Mouse (Mus musculus) forebrain, embryonic 13.5 days (tissue): ENCODE measurements around the gene Spata31d1b. TPM values are rescaled to one million over a fixed set of nuclear protein-coding genes. Genes with fewer than 3 reads are reported as not detected.
A peak's percentile ranks its signal among the peaks of the same experiment; 100 is the strongest.
"Not testable (repeated sequence)": the region's sequence is repeated elsewhere in the genome, so short reads cannot be mapped to it uniquely, and the experiment has no call there.

Source experiments
- ATAC-seq: fragments of 200-750 bp; cut with Nextera tagmentation; 2 replicates; pipeline ENCODE4 v1.8.0; 2017
- H3K27ac ChIP-seq: fragments of 300-500 bp; sonication (generic); 2 replicates; pipeline ENCODE4 v1.5.1; 2015; ENCODE audit warnings: inconsistent platforms, mild to moderate bottlenecking, moderate library complexity
- H3K27me3 ChIP-seq: fragments of 300-500 bp; sonication (generic); 2 replicates; pipeline ENCODE4 v1.6.1; 2015; ENCODE audit warnings: mild to moderate bottlenecking, inconsistent platforms
- H3K36me3 ChIP-seq: fragments of 300-500 bp; sonication (generic); 2 replicates; pipeline ENCODE4 v1.6.1; 2015; ENCODE audit warnings: mild to moderate bottlenecking, inconsistent platforms; ENCODE audit not compliant: poor library complexity, severe bottlenecking
- H3K4me1 ChIP-seq: fragments of 300-500 bp; sonication (generic); 2 replicates; pipeline ENCODE4 v1.6.1; 2015; ENCODE audit warnings: inconsistent platforms
- H3K4me2 ChIP-seq: fragments of 300-500 bp; sonication (generic); 2 replicates; pipeline ENCODE4 v1.6.1; 2015; ENCODE audit warnings: inconsistent platforms, mild to moderate bottlenecking, moderate library complexity
- H3K4me3 ChIP-seq: fragments of 300-500 bp; sonication (generic); 2 replicates; pipeline ENCODE4 v1.5.1; 2015; ENCODE audit warnings: mild to moderate bottlenecking, inconsistent platforms
- H3K9ac ChIP-seq: fragments of 300-500 bp; sonication (generic); 2 replicates; pipeline ENCODE4 v1.6.1; 2015; ENCODE audit warnings: mild to moderate bottlenecking, inconsistent platforms
- H3K9me3 ChIP-seq: fragments of 300-500 bp; sonication (generic); replicated peaks from 2 replicates; pipeline ENCODE4 v1.6.1; 2016; ENCODE audit warnings: inconsistent platforms
- WGBS: fragments of 180-500 bp; shearing (Covaris S2); methylation state at CpG from one replicate; pipeline ENCODE4 v1.1.7; 2015; 5-methylcytosine and 5-hydroxymethylcytosine counted together
- polyA plus RNA-seq: library from polyadenylated mRNA; unstranded; fragments of >200 nt; fragmentation: Nextera tagmentation; extraction: Ambion mirVana; gene quantifications from 2 replicates; pipeline ENCODE4 v1.2.1, GENCODE M21; 2015

Gene Spata31d1b
- polyA plus RNA-seq, 1 experiment from 2014 or later, result not detected

DNA sequence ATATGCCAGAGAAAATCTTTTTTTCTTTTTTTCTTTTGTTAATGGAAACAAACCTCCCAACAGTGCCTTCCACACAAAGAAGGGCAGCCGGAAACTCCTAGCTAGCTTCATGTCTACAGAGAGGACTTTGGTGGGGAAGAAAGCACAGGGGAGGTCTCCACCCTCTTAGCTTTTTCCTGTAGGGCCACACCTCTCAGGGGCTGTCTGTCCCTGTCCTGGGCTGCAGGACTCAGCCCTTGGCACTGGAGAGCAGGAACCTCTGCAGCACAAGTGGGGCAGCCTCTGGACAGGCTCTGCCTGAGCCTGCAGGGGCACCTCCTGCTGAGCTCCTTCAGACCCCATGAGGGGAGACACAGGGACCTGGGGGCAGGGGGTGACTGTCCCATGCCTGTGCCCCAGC lies 11.9 kb upstream of the Spata31d1b start:
- H3K4me3 ChIP-seq, H3K36me3 ChIP-seq, H3K4me1 ChIP-seq, H3K27me3 ChIP-seq, H3K9me3 ChIP-seq, H3K4me2 ChIP-seq, H3K27ac ChIP-seq, ATAC-seq, H3K9ac ChIP-seq: not testable (repeated sequence)
- WGBS, result 58% methylated on average over 1 of the region's 1 CpGs

DNA sequence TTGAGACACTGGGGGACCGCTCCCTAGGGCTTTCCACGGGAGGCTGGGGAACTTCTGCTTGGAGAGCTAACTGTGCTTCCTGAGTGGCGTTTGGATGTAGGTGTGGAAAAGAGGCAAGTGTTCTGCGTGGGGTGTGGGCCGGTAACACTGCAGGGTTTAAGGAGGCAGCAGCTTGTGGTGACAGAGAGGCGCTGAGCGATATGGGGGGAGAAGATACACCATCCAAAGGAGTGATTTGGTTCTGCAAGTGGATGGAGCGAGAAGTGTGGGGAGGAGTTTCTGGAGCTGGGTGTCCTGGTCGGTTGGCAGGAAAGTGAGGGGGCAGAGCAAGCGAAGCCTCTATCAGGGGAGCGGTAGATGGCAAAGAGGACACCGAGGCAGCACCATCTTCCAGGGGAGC lies 8.6 kb upstream of the Spata31d1b start:
- no peak overlapping the region for H3K4me3 ChIP-seq
- no peak overlapping the region for H3K27ac ChIP-seq
- H3K9me3 ChIP-seq, result no peaks in the 10 kb centered on the region
- no peaks in the 10 kb centered on the region for H3K36me3 ChIP-seq
- no peaks in the 10 kb centered on the region for H3K4me1 ChIP-seq
- H3K9ac ChIP-seq, result no peak overlapping the region
- no peak overlapping the region for H3K4me2 ChIP-seq
- no peaks in the 10 kb centered on the region for H3K27me3 ChIP-seq
- 86% methylated on average over 12 of the region's 12 CpGs for WGBS
- ATAC-seq, result no peak

DNA sequence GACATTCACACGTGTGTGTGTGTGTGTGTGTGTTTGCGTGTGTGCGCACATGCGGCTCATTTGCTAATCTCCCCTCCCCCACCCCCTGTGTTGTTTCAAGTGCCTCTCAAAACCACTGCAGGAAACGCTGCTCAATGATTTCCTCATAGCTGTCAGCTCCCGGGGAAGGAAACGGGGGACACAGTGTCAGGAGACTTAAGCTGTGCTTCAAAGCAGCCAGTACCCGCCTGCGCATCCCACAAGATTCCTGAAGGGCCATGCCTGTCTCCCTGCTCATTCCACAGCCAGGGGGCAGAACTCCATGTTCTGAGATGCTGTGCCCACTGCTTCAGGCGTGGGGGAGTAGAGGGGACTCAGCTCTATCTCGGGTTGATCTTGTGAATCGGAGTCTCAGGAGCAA lies 7.5 kb upstream of the Spata31d1b start:
- peak overlapping the region; percentile 26; the same call in 1 of the 2 replicates for H3K9ac ChIP-seq
- H3K4me3 ChIP-seq, result no peak overlapping the region
- no peaks in the 10 kb centered on the region for H3K9me3 ChIP-seq
- no peaks in the 10 kb centered on the region for H3K36me3 ChIP-seq
- 58% methylated on average over 12 of the region's 12 CpGs for WGBS
- no peak overlapping the region for H3K4me2 ChIP-seq
- H3K4me1 ChIP-seq, result no peaks in the 10 kb centered on the region
- peak; percentile 19; the same call in 1 of the 2 replicates for ATAC-seq
- peak overlapping the region; percentile 6; the same call in 1 of the 2 replicates for H3K27ac ChIP-seq
- H3K27me3 ChIP-seq, result no peaks in the 10 kb centered on the region

DNA sequence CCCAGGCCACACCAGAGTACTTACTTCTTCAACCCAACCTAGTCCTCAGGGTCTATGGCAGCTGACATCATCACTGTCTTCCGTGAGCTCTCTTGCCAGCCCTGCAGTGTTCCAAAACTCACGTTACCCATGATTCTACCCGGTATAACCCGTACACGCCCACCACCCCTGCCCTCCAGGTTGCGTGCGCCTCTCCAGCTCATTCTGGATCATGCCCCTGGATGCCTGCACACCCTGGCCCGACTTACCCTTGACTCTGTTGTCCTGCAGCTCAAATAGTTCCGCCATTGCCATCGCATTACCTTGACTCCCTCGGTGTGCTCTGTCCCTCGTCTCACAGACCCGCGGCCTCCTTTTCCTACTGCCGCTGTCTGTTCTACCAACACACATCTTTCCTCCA lies 1.9 kb upstream of the Spata31d1b start, which contains the start of gene Spata31d1a:
Gene Spata31d1a (minus strand): TSS at position 101 of the 400 bp plus-strand sequence.
- ATAC-seq, result no peak
- no peaks in the 10 kb centered on the region for H3K4me1 ChIP-seq

DNA sequence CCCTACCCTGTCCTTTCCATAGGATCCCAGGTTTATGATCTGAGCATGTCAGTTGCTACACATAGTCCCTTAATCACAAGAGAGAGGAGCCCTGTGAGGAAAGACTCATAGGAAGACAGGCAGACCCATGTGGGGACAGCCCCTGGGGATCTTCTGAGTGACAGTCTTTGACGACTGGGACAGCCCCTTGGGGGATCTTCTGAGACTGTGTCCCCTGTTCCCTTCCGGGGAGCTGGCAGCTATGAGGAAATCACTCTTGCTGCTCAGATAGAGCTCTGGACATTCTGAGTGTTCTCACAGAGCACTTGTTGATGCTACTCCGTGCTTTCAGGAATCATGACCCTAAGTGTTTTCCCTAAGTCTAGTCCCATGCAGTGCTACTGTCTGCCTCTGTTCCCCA lies 1.6 kb downstream of the Spata31d1b start:
- Histone ChIP-seq H3K4me2 (no peak overlapping the region), H3K27ac (no peak overlapping the region), H3K4me3 (no peak overlapping the region), H3K9ac (no peak overlapping the region), H3K4me1 (no peaks in the 10 kb centered on the region), H3K9me3 (no peaks in the 10 kb centered on the region), H3K27me3 (no peaks in the 10 kb centered on the region), H3K36me3 (no peaks in the 10 kb centered on the region)
- ATAC-seq, result no peak
- 53% methylated on average over 3 of the region's 3 CpGs for WGBS

More for the DNA sequence above, 1.9 kb upstream of the Spata31d1b start, which contains the start of gene Spata31d1a:
- no peak within 1 kb of the TSS for H3K27ac ChIP-seq
- H3K36me3 ChIP-seq, result no peaks in the 10 kb centered on the region
- H3K4me2 ChIP-seq, result no peak within 1 kb of the TSS
- no peaks in the 10 kb centered on the region for H3K9me3 ChIP-seq
- no peak within 1 kb of the TSS for H3K9ac ChIP-seq
- 93% methylated on average over 15 of the region's 15 CpGs for WGBS
- H3K4me3 ChIP-seq, result no peak within 1 kb of the TSS
- H3K27me3 ChIP-seq, result no peaks in the 10 kb centered on the region

DNA sequence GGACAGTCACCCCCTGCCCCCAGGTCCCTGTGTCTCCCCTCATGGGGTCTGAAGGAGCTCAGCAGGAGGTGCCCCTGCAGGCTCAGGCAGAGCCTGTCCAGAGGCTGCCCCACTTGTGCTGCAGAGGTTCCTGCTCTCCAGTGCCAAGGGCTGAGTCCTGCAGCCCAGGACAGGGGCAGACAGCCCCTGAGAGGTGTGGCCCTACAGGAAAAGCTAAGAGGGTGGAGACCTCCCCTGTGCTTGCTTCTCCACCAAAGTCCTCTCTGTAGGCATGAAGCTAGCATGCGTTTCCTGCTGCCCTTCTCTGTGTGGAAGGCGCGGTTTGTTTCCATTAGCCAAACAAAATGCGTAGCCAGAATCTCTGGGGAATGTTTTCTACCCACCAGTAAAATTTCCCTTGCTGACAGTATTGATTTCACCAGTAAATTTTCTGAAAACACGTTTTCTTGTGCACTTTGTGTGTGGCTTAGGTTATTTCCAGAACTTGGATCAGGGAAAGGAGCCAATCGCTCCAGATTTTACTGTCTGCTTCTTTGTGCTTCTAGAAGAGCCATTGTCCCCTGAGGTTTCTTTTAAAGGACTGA lies 6.9 kb downstream of the Spata31d1b start:
- not testable (repeated sequence) for H3K4me1 ChIP-seq, H3K36me3 ChIP-seq, H3K9ac ChIP-seq, H3K4me3 ChIP-seq, H3K4me2 ChIP-seq, ATAC-seq, H3K27me3 ChIP-seq, H3K27ac ChIP-seq, H3K9me3 ChIP-seq
- WGBS, result 53% methylated on average over 6 of the region's 6 CpGs

DNA sequence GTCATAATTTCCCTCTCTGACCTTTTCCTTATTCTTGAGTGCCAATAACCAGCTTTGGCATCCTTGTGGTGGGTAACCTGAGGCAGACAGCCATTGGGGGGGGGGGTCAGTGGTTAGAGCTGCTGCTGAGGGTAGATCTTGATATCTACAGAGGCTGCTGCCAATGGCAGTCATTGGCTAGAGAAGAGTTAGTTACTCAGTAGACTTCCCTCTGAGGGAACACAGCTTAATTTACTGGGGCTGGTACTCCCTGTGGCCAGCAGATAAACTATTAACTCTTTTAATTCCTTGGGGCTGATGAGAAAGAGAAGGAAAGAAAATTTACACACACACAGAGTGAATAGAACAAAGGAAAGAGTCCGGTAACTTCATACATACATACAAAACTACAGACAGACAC lies 7.4 kb downstream of the Spata31d1b start:
- no peaks in the 10 kb centered on the region for H3K27me3 ChIP-seq
- H3K9me3 ChIP-seq, result no peaks in the 10 kb centered on the region
- H3K4me1 ChIP-seq, result no peaks in the 10 kb centered on the region
- H3K9ac ChIP-seq, result no peak overlapping the region
- H3K4me3 ChIP-seq, result no peak overlapping the region
- WGBS, result 90% methylated on average over 1 of the region's 1 CpGs
- H3K27ac ChIP-seq, result no peak overlapping the region
- no peak for ATAC-seq
- no peaks in the 10 kb centered on the region for H3K36me3 ChIP-seq
- H3K4me2 ChIP-seq, result no peak overlapping the region

DNA sequence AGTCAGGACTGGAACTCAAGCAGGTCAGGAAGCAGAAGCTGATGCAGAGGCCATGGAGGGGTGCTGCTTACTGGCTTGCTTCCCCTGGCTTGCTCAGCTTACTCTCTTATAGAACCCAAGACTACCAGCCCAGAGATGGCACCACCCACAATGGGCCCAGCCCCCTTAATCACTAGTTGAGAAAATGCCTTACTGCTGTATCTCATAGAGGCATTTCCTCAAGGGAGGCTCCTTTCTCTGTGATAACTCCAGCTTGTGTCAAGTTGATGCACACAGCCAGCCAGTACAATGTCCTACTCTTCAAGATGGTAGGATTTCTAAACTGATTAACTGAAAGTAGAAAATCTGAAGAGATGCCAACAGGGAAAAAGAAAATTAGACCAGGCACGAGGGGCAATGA lies 10.0 kb downstream of the Spata31d1b start:
- not testable (repeated sequence) for ATAC-seq, H3K36me3 ChIP-seq, H3K4me3 ChIP-seq, H3K4me2 ChIP-seq, H3K27ac ChIP-seq, H3K4me1 ChIP-seq, H3K9ac ChIP-seq, H3K27me3 ChIP-seq, H3K9me3 ChIP-seq
- WGBS, result 71% methylated on average over 1 of the region's 1 CpGs

DNA sequence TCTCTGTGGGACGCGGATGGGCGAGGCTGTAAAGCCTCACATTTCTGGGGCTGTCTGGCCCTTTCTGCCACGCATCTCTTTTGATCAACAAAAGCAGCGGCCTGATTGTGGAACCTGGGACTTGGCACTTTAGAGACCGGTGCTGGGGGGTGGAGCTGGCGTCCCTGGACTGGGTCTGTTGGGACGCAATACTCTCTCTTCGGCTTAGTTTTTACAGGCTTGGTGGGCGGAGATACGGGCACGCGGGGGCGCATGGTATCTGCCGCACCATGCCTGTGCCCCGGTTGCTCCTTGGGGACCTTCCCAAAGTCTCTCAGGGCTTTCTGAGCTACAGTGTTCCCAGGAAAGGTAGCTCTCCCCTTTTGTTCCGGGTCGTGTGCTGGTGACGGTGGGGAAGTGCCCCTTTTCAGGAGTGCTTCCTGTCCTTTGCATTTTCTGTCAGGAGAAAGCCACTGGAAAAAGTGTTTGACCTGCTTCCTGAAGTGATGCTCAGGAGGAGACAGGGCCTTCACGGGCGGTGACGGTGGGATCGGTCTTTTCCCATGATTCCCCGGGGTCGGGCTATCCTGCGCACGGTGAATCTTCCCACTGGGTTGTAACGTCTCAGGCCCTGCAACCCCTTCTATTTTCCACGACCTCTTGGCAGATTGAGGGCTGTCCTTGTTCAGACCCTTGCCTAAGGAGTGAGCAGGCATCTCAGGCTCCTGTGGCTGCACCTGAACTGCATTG lies 14.2 kb downstream of the Spata31d1b start:
- H3K4me2 ChIP-seq, result peak overlapping the region; percentile 41
- no peak for ATAC-seq
- no peak overlapping the region for H3K27ac ChIP-seq
- no peaks in the 10 kb centered on the region for H3K27me3 ChIP-seq
- H3K4me3 ChIP-seq, result 0 out of 2 replicates have a peak overlapping the region, but pooled peaks have one; percentile 4
- no peaks in the 10 kb centered on the region for H3K36me3 ChIP-seq
- no peaks in the 10 kb centered on the region for H3K9me3 ChIP-seq
- 35% methylated on average over 29 of the region's 29 CpGs for WGBS
- peaks cover 4% of the 10 kb centered on the region; the same call in 1 of the 2 replicates for H3K4me1 ChIP-seq
- H3K9ac ChIP-seq, result peak overlapping the region; percentile 4; the same call in 1 of the 2 replicates

DNA sequence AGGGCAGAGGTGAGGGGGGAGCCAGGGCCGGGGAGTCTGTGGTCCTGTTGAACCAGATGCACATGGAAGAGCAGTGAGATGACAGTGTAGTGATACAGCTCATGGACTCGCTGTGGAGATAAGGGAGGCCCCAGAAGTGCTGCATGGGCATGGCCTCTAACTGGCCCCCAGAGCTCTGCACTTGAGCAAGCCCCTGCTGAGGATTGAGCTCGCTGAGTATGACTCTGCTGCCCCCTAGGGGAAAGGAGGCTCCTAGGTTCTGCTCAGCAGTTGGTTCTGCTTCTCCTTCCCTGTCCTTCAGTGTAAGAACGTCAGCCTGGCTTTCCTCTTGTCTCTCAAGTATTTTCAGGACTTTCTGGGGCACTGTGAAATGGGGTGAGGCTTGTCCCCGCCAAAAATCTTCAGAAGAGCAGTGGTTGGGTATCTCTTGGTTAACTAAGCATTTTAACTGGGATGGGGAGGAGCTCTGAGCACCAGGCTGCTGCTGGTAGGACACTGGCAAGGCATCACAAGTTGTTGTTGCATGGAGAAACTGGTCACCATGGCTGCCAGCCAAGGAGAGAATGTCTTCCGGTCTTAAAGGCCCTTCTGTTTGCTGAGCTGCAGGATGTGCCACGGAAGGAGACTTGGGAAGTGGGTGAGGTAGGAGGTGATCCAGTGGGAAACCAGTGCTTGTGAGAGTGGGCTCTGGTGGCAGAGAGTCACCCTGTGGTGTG lies 16.5 kb downstream of the Spata31d1b start:
- Histone ChIP-seq H3K4me1 (peaks cover 4% of the 10 kb centered on the region; the same call in 1 of the 2 replicates), H3K27ac (no peak overlapping the region), H3K4me2 (no peak overlapping the region), H3K9me3 (no peaks in the 10 kb centered on the region), H3K36me3 (no peaks in the 10 kb centered on the region), H3K4me3 (no peak overlapping the region), H3K27me3 (no peaks in the 10 kb centered on the region), H3K9ac (0 out of 2 replicates have a peak overlapping the region, but pooled peaks have one; percentile 21)
- peak; percentile 87 for ATAC-seq
- WGBS, result 27% methylated on average over 7 of the region's 7 CpGs

DNA sequence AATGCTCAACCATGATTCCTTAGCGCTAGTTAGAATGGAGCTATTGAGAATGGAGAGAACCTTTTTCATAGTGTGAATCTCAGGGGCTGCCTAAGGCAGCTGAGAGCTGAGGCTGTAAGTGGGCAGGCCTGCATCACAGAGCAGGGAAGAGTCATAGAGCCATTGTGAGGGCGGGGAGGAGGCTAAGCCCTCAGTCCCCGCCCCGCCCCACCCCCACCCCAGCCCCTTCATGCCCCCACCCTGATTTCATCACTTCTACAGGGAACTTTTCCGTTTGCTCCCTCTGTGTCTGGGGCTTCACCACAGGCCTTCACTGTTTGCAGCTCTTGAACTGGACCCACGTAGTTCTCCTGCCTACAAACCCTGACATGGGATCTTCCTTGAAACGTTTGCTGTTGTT lies 19.6 kb downstream of the Spata31d1b start, which contains the start of gene Spata31d1d:
Gene Spata31d1d (minus strand): TSS at position 101 of the 400 bp plus-strand sequence.
- Histone ChIP-seq H3K4me2 (no peak within 1 kb of the TSS), H3K4me1 (no peaks in the 10 kb centered on the region), H3K27me3 (no peaks in the 10 kb centered on the region), H3K9me3 (no peaks in the 10 kb centered on the region), H3K27ac (no peak within 1 kb of the TSS), H3K9ac (no peak within 1 kb of the TSS), H3K36me3 (no peaks in the 10 kb centered on the region), H3K4me3 (no peak within 1 kb of the TSS)
- no peak for ATAC-seq
- 45% methylated on average over 7 of the region's 7 CpGs for WGBS

DNA sequence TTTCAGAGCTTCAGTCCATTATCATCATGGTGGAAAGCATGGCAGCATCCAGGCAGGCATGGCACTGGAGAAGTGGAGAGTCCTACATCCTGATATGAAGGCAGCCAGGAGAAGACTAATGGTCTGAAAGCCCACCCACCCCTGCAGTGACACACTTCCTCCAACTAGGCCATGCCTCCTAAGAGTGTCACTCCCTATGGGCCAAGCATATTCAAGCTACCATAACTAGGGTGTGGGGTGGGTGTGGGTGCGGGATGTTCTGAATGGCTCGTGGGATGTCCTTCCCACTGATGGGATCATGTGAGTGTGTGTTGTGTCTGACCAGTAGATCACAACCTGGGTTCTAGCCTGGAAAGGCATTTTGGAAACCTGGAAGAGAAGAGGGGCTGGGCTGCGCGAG lies 21.9 kb downstream of the Spata31d1b start:
- Histone ChIP-seq H3K4me2 (no peak overlapping the region), H3K27me3 (no peaks in the 10 kb centered on the region), H3K9me3 (no peaks in the 10 kb centered on the region), H3K4me1 (no peaks in the 10 kb centered on the region), H3K4me3 (no peak overlapping the region), H3K9ac (no peak overlapping the region), H3K27ac (no peak overlapping the region), H3K36me3 (no peaks in the 10 kb centered on the region)
- 77% methylated on average over 4 of the region's 4 CpGs for WGBS
- no peak for ATAC-seq
